7 mouse cellular contexts compared by ENCODE assay signal in genomic region chr4:150087161-150087889, GRCm38 (mm10). TPM values are rescaled to one million over a fixed set of nuclear protein-coding genes. Genes with fewer than 3 reads are reported as not detected.
DNase-seq lines count a peak whose midpoint lies in the region; ATAC-seq lines count a peak whose summit lies in the region.

Gpr157 (plus strand) TSS chr4:150087365.

- H3K4me3 ChIP-seq in embryonic facial prominence, embryonic 12.5 days = peak within 1 kb of the TSS; percentile 57
- H3K4me3 ChIP-seq in limb, embryonic 11.5 days (ENCODE audit: low read depth, low read length) = peak within 1 kb of the TSS; percentile 57
- peak within 1 kb of the TSS; percentile 50 for H3K4me3 ChIP-seq in midbrain, embryonic 14.5 days (replicated peaks; ENCODE audit: low read depth, low read length)

- peak; percentile 94 for ATAC-seq in embryonic facial prominence, embryonic 12.5 days (ENCODE audit: insufficient number of reproducible peaks, insufficient read depth, low FRiP score, low TSS enrichment)
- peak; percentile 93 for ATAC-seq in limb, embryonic 11.5 days (ENCODE audit: insufficient number of reproducible peaks, low FRiP score, low TSS enrichment, low read depth)
- peak; percentile 84 for ATAC-seq in midbrain, embryonic 14.5 days (ENCODE audit: low FRiP score, low TSS enrichment)

- DNase-seq in adrenal gland, postnatal 14 days = peak; percentile 96
- DNase-seq in heart, adult 11 months = peak; percentile 100
- DNase-seq in kidney, adult 18-20 months = peak; percentile 95
- DNase-seq in limb, embryonic 11.5 days (ENCODE audit: low spot score) = peak; percentile 94
- DNase-seq in midbrain, embryonic 14.5 days = peak; percentile 90
- DNase-seq in spleen, adult 18-20 months = peak; percentile 92 to 95

- no peaks in the 10 kb centered on the region for H3K36me3 ChIP-seq in embryonic facial prominence, embryonic 12.5 days
- no peaks in the 10 kb centered on the region for H3K36me3 ChIP-seq in limb, embryonic 11.5 days (ENCODE audit: control insufficient read depth, insufficient read depth, low read length)
- no peaks in the 10 kb centered on the region for H3K36me3 ChIP-seq in midbrain, embryonic 14.5 days (ENCODE audit: control insufficient read depth, insufficient read depth, low read length)

- H3K9ac ChIP-seq in embryonic facial prominence, embryonic 12.5 days = peak within 1 kb of the TSS; percentile 64
- peak within 1 kb of the TSS; percentile 56 for H3K9ac ChIP-seq in limb, embryonic 11.5 days (ENCODE audit: low read length)
- peak within 1 kb of the TSS; percentile 45 for H3K9ac ChIP-seq in midbrain, embryonic 14.5 days (replicated peaks; ENCODE audit: low read length)

- WGBS in embryonic facial prominence, embryonic 12.5 days = under 1% methylated on average over 56 of the region's 56 CpGs
- under 1% methylated on average over 55 of the region's 56 CpGs for WGBS in limb, embryonic 11.5 days
- WGBS in midbrain, embryonic 14.5 days = under 1% methylated on average over 56 of the region's 56 CpGs

- peak within 1 kb of the TSS; percentile 64 for H3K27ac ChIP-seq in embryonic facial prominence, embryonic 12.5 days
- H3K27ac ChIP-seq in limb, embryonic 11.5 days (replicated peaks; ENCODE audit: low read depth, low read length) = no peak within 1 kb of the TSS; the same call in 1 of the 2 replicates
- H3K27ac ChIP-seq in midbrain, embryonic 14.5 days (replicated peaks; ENCODE audit: low read depth, low read length) = no peak within 1 kb of the TSS; the same call in 1 of the 2 replicates

- H3K4me1 ChIP-seq in embryonic facial prominence, embryonic 12.5 days = 0 out of 2 replicates have a peak, but pooled peaks cover 3% of the 10 kb centered on the region
- peaks cover 6% of the 10 kb centered on the region; the same call in 1 of the 2 replicates for H3K4me1 ChIP-seq in limb, embryonic 11.5 days (ENCODE audit: control insufficient read depth, insufficient read depth, low read length)
- peaks cover 8% of the 10 kb centered on the region; the same call in 1 of the 2 replicates for H3K4me1 ChIP-seq in midbrain, embryonic 14.5 days (ENCODE audit: control insufficient read depth, insufficient read depth, low read length)

- peak within 1 kb of the TSS; percentile 98 for H3K4me2 ChIP-seq in embryonic facial prominence, embryonic 12.5 days (replicated peaks)
- peak within 1 kb of the TSS; percentile 99 for H3K4me2 ChIP-seq in limb, embryonic 11.5 days (ENCODE audit: low read depth, severe bottlenecking)
- H3K4me2 ChIP-seq in midbrain, embryonic 14.5 days (ENCODE audit: low read length) = peak within 1 kb of the TSS; percentile 99

- H3K27me3 ChIP-seq in embryonic facial prominence, embryonic 12.5 days = peaks cover 14% of the 10 kb centered on the region; the same call in 1 of the 2 replicates
- peaks cover 6% of the 10 kb centered on the region for H3K27me3 ChIP-seq in limb, embryonic 11.5 days (ENCODE audit: control insufficient read depth, insufficient read depth, low read length)
- H3K27me3 ChIP-seq in midbrain, embryonic 14.5 days (ENCODE audit: control insufficient read depth, insufficient read depth, low read length) = peaks cover 21% of the 10 kb centered on the region; the same call in 1 of the 2 replicates

- H3K9me3 ChIP-seq in embryonic facial prominence, embryonic 12.5 days = no peaks in the 10 kb centered on the region
- H3K9me3 ChIP-seq in limb, embryonic 11.5 days (ENCODE audit: control insufficient read depth, low read length) = no peaks in the 10 kb centered on the region
- no peaks in the 10 kb centered on the region for H3K9me3 ChIP-seq in midbrain, embryonic 14.5 days (ENCODE audit: control insufficient read depth, low read length)

RNA-seq across cellular contexts. Expression of gene Gpr157, which starts in this region (rescaled TPM):
- 1.3 and 2.3 TPM in 2 replicates for total RNA-seq in adrenal gland, postnatal 14 days (2021)
- 0.75 and 1.1 TPM in 2 replicates for polyA plus RNA-seq in embryonic facial prominence, embryonic 12.5 days (2016; fragmentation: Nextera tagmentation; extraction: Ambion mirVana)
- 0.29 and 0.47 TPM in 2 replicates for polyA plus RNA-seq in limb, embryonic 11.5 days (2014; fragmentation: Nextera tagmentation; extraction: Ambion mirVana)
- 0.11 and 0.25 TPM in 2 replicates for polyA plus RNA-seq in midbrain, embryonic 14.5 days (2014; fragmentation: Nextera tagmentation; extraction: Ambion mirVana)

Comparison
In these comparisons a context has a peak if more than half of its experiments do, and no peak if none do; other contexts are left out.
1. Peak in DNase-seq, ATAC-seq, H3K4me3 ChIP-seq, H3K9ac ChIP-seq and H3K4me2 ChIP-seq in limb, embryonic 11.5 days; RNA of the gene not detected or under 1 TPM.
2. Peak in DNase-seq, ATAC-seq, H3K4me3 ChIP-seq, H3K9ac ChIP-seq and H3K4me2 ChIP-seq in midbrain, embryonic 14.5 days; RNA of the gene not detected or under 1 TPM.